Mouse (Mus musculus) hindbrain, embryonic 10.5 days (tissue): ENCODE data around the gene Lman1l. TPM values are rescaled to one million over a fixed set of nuclear protein-coding genes. Genes with fewer than 3 reads are reported as not detected.

Experiments
- DNase-seq: peaks from one replicate; pipeline ENCODE4 v3.0.0-alpha.2; 2017; ENCODE audit warnings: low spot score
- H3K27ac ChIP-seq: fragments of 300-500 bp; sonication (generic); 2 replicates; pipeline ENCODE4 v1.5.1; 2016; ENCODE audit warnings: mild to moderate bottlenecking, moderate library complexity
- H3K27me3 ChIP-seq: fragments of 300-500 bp; sonication (generic); 2 replicates; pipeline ENCODE4 v1.6.1; 2016; ENCODE audit warnings: mild to moderate bottlenecking; ENCODE audit not compliant: poor library complexity, insufficient read depth, severe bottlenecking
- H3K36me3 ChIP-seq: fragments of 300-500 bp; sonication (generic); 2 replicates; pipeline ENCODE4 v1.6.1; 2016; ENCODE audit warnings: mild to moderate bottlenecking, moderate library complexity
- H3K4me1 ChIP-seq: fragments of 300-500 bp; sonication (generic); replicated peaks from 2 replicates; pipeline ENCODE4 v1.6.1; 2016; ENCODE audit warnings: mild to moderate bottlenecking
- H3K4me3 ChIP-seq: fragments of 300-500 bp; sonication (generic); 2 replicates; pipeline ENCODE4 v1.5.1; 2016; ENCODE audit warnings: mild to moderate bottlenecking, moderate library complexity
- H3K9me3 ChIP-seq: fragments of 300-500 bp; sonication (generic); 2 replicates; pipeline ENCODE4 v1.6.1; 2016; ENCODE audit warnings: mild to moderate bottlenecking, moderate library complexity
- WGBS: fragments of 180-500 bp; shearing (Covaris S2); methylation state at CpG from one replicate; pipeline ENCODE4 v1.1.7; 2016; 5-methylcytosine and 5-hydroxymethylcytosine counted together
- polyA plus RNA-seq: library from polyadenylated mRNA; unstranded; fragments of >200 nt; fragmentation: Nextera tagmentation; extraction: Ambion mirVana; gene quantifications from 2 replicates; pipeline ENCODE4 v1.2.1, GENCODE M21; 2016

Gene Lman1l
- polyA plus RNA-seq, 1 experiment from 2014 or later, result not detected

DNA sequence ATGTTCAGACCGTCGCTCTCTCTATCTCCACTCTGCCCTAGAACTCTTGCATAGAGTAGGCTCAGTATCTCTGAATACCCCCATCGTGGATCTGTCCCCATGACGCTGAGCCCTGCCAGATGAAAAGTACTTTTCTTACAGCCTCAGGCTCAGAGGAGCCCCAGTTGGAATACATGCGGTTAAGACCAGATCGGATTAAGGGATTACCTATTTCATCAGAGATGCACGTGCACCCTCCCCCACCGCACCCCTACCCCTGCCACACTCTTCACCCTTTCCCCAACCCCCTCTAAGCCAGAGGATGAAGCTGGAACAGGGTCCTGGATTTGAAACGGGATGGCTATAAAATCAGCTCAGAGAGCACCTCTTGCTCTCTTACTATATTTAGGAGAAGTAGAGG lies 15.1 kb downstream of the Lman1l start:
- Histone ChIP-seq H3K27me3 (peaks cover 34% of the 10 kb centered on the region), H3K27ac (no peak overlapping the region), H3K36me3 (no peaks in the 10 kb centered on the region), H3K9me3 (no peaks in the 10 kb centered on the region), H3K4me1 (peaks cover 40% of the 10 kb centered on the region), H3K4me3 (no peak overlapping the region)
- WGBS, result 20% methylated on average over 9 of the region's 9 CpGs
- DNase-seq, result no peak

GRCm38 (mm10) chr9:57604875-57605274 lies 15.7 kb downstream of the Lman1l start:
- Histone ChIP-seq H3K27me3 (peaks cover 34% of the 10 kb centered on the region), H3K36me3 (no peaks in the 10 kb centered on the region), H3K27ac (no peak overlapping the region), H3K4me3 (no peak overlapping the region), H3K9me3 (no peaks in the 10 kb centered on the region), H3K4me1 (peaks cover 41% of the 10 kb centered on the region)
- DNase-seq, result no peak
- 80% methylated on average over 4 of the region's 4 CpGs for WGBS

GRCm38 (mm10) chr9:57602098-57602497 lies 18.5 kb downstream of the Lman1l start:
- H3K27ac ChIP-seq, result no peak overlapping the region; the same call in 1 of the 2 replicates
- no peaks in the 10 kb centered on the region for H3K9me3 ChIP-seq
- no peaks in the 10 kb centered on the region for H3K36me3 ChIP-seq
- H3K4me1 ChIP-seq, result peaks cover 69% of the 10 kb centered on the region
- 77% methylated on average over 8 of the region's 8 CpGs for WGBS
- H3K4me3 ChIP-seq, result no peak overlapping the region
- no peak for DNase-seq
- H3K27me3 ChIP-seq, result peaks cover 32% of the 10 kb centered on the region

DNA sequence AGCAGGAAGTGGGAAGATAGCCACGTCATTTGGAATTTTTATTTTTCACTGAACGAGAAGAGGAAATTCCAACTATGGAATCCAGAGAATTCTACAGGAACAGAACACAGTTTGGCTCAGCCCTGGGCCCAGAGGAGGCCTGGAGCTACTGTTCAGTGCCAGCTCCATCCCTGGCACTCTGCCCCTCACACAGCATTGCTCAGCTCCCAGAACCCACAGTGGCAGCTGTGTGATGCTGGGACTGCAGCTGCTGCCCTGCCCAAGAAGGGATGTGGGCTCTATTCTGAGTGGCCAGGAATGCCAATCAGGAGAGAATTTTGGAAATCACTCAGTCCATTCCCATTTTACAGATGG lies 19.2 kb downstream of the Lman1l start:
- peak overlapping the region; percentile 59; the same call in 1 of the 2 replicates for H3K27ac ChIP-seq
- H3K36me3 ChIP-seq, result no peaks in the 10 kb centered on the region
- peaks cover 25% of the 10 kb centered on the region for H3K27me3 ChIP-seq
- H3K4me1 ChIP-seq, result peaks cover 65% of the 10 kb centered on the region
- H3K4me3 ChIP-seq, result no peak overlapping the region
- WGBS, result 78% methylated on average over 2 of the region's 2 CpGs
- no peaks in the 10 kb centered on the region for H3K9me3 ChIP-seq
- no peak for DNase-seq

- Histone ChIP-seq H3K27ac (peak overlapping the region; percentile 59), H3K4me3 (no peak overlapping the region; the same call in 1 of the 2 replicates), H3K4me1 (peaks cover 60% of the 10 kb centered on the region), H3K36me3 (no peaks in the 10 kb centered on the region), H3K27me3 (peaks cover 19% of the 10 kb centered on the region), H3K9me3 (no peaks in the 10 kb centered on the region)
- DNase-seq, result peak; percentile 55
- WGBS, result 7% methylated on average over 3 of the region's 3 CpGs
These were observed 19.8 kb downstream of the Lman1l start for GRCm38 (mm10) chr9:57600620-57601352.

- Histone ChIP-seq H3K4me3 (no peak overlapping the region; the same call in 1 of the 2 replicates), H3K9me3 (no peaks in the 10 kb centered on the region), H3K27me3 (0 out of 2 replicates have a peak, but pooled peaks cover 3% of the 10 kb centered on the region), H3K4me1 (peaks cover 73% of the 10 kb centered on the region), H3K36me3 (peaks cover 11% of the 10 kb centered on the region), H3K27ac (peak overlapping the region; percentile 59)
- WGBS, result 34% methylated on average over 8 of the region's 8 CpGs
- peak; percentile 58 for DNase-seq
These were observed 21.6 kb downstream of the Lman1l start for GRCm38 (mm10) chr9:57598851-57599563.

GRCm38 (mm10) chr9:57597929-57598382 lies 22.6 kb downstream of the Lman1l start:
- peak; percentile 52 for DNase-seq
- whole genome bisulfite sequencing, result 21% methylated on average over 4 of the region's 4 CpGs
- Histone ChIP-seq H3K4me1 (peaks cover 83% of the 10 kb centered on the region), H3K27ac (peak overlapping the region; percentile 59), H3K9me3 (no peaks in the 10 kb centered on the region), H3K4me3 (no peak overlapping the region), H3K27me3 (no peaks in the 10 kb centered on the region), H3K36me3 (peaks cover 14% of the 10 kb centered on the region)

GRCm38 (mm10) chr9:57597265-57597664 lies 23.3 kb downstream of the Lman1l start:
- WGBS, result 91% methylated on average over 8 of the region's 8 CpGs
- no peak overlapping the region for H3K4me3 ChIP-seq
- H3K9me3 ChIP-seq, result no peaks in the 10 kb centered on the region
- H3K4me1 ChIP-seq, result peaks cover 85% of the 10 kb centered on the region
- DNase-seq, result no peak
- peaks cover 17% of the 10 kb centered on the region for H3K36me3 ChIP-seq
- no peaks in the 10 kb centered on the region for H3K27me3 ChIP-seq
- peak overlapping the region; percentile 59 for H3K27ac ChIP-seq

DNA sequence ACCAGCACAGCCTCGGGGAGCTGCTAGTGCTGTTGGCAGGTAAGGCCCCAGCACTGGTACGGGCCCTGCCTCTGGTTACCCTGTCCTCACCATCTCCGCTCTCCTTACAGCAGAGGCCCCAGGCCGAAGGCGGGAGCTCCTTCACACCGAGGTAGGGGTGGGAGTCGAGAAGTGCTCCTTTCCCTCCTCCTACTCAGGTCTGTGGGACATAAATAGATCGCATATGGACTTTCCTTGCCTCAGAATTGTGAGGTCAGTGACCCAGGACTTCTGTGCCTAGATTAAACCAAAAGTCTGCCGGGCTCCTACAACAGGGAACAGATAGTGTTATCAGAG lies 26.4 kb downstream of the Lman1l start:
- no peak for DNase-seq
- Histone ChIP-seq H3K4me1 (peaks cover 76% of the 10 kb centered on the region), H3K27me3 (peaks cover 6% of the 10 kb centered on the region; the same call in 1 of the 2 replicates), H3K36me3 (peaks cover 17% of the 10 kb centered on the region), H3K9me3 (no peaks in the 10 kb centered on the region), H3K4me3 (no peak overlapping the region), H3K27ac (peak overlapping the region; percentile 71)
- WGBS, result 56% methylated on average over 9 of the region's 9 CpGs

- peak; percentile 46 for DNase-seq
- WGBS, result 39% methylated on average over 12 of the region's 12 CpGs
- Histone ChIP-seq H3K27me3 (peaks cover 6% of the 10 kb centered on the region; the same call in 1 of the 2 replicates), H3K9me3 (no peaks in the 10 kb centered on the region), H3K27ac (peak overlapping the region; percentile 71), H3K36me3 (peaks cover 17% of the 10 kb centered on the region), H3K4me1 (peaks cover 76% of the 10 kb centered on the region), H3K4me3 (no peak overlapping the region)
These were observed 27.0 kb downstream of the Lman1l start for GRCm38 (mm10) chr9:57593454-57594173.

GRCm38 (mm10) chr9:57590726-57591125 lies 29.8 kb downstream of the Lman1l start:
- peaks cover 42% of the 10 kb centered on the region for H3K36me3 ChIP-seq
- H3K4me1 ChIP-seq, result peaks cover 61% of the 10 kb centered on the region
- DNase-seq, result no peak
- H3K4me3 ChIP-seq, result no peak overlapping the region
- H3K27ac ChIP-seq, result no peak overlapping the region
- H3K9me3 ChIP-seq, result no peaks in the 10 kb centered on the region
- H3K27me3 ChIP-seq, result peaks cover 6% of the 10 kb centered on the region; the same call in 1 of the 2 replicates
- WGBS, result 37% methylated on average over 5 of the region's 5 CpGs

DNA sequence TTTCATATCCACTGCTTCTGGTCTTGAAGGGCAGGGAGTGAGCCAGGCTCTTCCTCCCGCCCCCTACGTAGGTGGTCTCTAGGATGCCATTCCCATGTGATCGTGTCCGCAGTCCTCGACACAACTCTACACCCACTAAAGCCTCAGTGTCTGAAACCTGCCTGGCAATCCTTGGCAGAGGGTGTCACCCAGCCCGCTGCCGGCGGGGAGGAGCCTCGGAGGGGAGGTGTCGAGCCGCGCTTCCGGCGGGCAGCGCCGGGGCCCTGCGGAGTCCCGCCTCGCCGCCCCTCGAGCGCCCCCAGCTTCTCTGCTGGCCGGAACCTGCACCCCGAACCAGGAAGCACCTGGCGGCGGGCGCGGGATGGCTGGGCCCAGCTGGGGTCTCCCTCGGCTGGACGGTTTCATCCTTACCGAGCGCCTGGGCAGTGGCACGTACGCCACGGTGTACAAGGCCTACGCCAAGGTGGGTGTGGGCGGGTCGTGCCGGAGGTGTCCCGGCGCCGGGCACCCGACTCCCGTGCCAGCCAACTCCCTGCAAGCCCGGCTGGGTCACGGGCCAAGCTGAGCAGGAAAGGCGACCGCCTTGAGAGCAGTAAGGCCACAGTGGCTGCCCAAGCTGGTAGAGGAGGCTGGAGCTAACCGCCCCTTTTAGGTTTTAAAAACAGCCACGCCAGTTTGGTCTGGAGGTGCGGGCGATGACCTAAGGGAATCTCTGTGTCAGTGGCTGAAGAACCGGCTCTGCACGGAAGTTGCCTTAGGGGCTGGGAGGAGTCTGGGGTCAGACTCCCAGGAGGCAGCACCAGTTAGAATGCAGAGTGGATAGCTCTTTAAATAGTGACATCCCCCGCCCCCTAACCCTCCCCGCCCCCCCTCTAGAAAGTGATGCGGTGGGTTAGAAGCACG lies 31.1 kb downstream of the Lman1l start, which contains the start of gene Ulk3:
TSS of gene Ulk3 (plus strand) at position 229 of the 903 bp plus-strand sequence.
- Histone ChIP-seq H3K9me3 (no peaks in the 10 kb centered on the region), H3K27me3 (peaks cover 6% of the 10 kb centered on the region; the same call in 1 of the 2 replicates), H3K4me3 (peak within 1 kb of the TSS; percentile 84), H3K36me3 (peaks cover 45% of the 10 kb centered on the region), H3K27ac (peak within 1 kb of the TSS; percentile 86), H3K4me1 (peaks cover 51% of the 10 kb centered on the region)
- WGBS, result under 1% methylated on average over 58 of the region's 58 CpGs
- DNase-seq, result peak; percentile 70
